Mouse (Mus musculus) cerebellum, postnatal 4 days (tissue): ENCODE measurements around the gene Canx.
A peak's percentile ranks its signal among the peaks of the same experiment; 100 is the strongest.

Source experiments
- DNase-seq, 2 experiments: peaks; one replicate each; pipeline ENCODE4 v3.0.0; 2022; ENCODE audit warnings: low spot score in 2 of 2, mixed read lengths in 1 of 2

Gene Canx

GRCm38 (mm10) chr11:50275568-50276151 is 49.8 kb downstream of the Canx start:
- no peak for DNase-seq

DNA sequence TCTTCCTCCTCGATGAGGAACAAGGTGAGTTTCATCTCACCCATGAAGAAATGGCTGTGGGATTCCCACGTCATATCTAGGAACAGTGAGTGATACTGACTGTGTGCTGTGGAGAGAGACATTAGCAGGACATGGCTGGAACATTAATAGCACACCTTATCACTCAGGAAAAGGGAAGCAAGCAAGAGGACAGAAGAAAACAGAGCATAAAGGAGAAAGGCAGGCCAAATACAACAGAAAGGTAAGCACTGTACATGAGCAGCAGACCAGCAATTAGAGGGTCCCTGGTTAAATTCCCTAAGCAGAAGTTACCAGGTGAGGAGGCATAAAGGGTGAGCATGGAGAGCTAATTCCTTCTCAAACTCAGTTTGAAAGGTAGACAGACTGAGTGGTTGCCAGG is 50.4 kb downstream of the Canx start:
- DNase-seq: no peak

DNA sequence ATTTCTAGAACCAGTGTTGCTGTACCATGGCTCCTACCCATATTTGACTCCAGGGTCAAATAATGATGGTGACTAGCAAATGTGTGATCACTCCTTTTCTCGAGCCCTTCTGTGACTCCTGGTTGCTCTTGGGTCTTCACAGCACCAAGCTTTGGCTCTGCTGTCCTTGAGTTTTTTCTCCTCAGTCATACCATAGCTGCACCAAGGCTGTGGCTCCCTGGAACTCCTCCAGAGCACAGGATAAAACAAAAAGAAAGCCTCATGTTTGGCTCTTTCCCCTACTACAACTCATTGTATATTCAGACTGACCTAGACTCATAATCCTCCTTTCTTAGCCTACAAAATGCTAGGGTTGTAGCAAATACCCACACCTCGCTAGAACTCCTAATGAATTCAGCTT is 52.7 kb downstream of the Canx start:
- no peak for DNase-seq

DNA sequence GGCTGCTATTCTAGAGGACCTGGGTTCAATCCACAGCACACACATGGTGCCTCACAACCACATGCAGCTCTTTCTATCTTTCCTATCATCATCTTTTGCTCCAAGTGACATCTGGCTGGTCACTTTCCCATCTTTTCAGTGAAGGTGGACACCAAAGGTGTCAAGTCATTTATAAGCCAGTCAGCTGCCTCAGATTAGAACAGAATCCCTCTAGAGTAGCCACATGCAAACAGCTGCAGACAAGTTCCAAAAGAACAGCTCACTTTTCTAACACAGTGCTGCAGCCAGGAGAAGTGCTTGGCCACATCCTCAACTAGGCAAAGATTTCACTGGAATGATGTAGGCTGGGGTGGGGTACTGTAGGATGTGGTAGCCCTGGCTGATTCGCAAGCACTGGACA is 55.6 kb downstream of the Canx start:
- no peak for DNase-seq

DNA sequence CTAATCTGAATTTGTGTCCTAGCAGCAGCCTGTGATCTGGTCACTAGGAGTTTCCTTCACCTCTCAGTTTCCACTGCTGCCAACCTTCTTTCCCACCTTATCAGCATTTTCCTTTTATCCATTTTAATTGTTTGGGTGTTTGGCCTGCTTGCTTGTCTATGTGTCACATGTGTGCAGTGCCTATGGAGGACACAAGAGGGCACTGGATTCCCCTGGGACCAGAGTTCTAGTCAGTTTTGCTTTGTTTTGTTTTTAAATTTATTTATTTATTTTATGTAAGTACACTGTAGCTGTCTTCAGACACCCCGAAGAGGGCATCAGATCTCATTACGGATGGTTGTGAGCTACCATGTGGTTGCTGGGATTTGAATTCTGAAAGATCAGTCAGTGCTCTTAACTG is 56.3 kb downstream of the Canx start:
- no peak for DNase-seq

GRCm38 (mm10) chr11:50266997-50267396 is 58.5 kb downstream of the Canx start:
- DNase-seq: no peak

GRCm38 (mm10) chr11:50265931-50266330 is 59.5 kb downstream of the Canx start:
- peak in 1 of 2 experiments; percentile 27 for DNase-seq

DNA sequence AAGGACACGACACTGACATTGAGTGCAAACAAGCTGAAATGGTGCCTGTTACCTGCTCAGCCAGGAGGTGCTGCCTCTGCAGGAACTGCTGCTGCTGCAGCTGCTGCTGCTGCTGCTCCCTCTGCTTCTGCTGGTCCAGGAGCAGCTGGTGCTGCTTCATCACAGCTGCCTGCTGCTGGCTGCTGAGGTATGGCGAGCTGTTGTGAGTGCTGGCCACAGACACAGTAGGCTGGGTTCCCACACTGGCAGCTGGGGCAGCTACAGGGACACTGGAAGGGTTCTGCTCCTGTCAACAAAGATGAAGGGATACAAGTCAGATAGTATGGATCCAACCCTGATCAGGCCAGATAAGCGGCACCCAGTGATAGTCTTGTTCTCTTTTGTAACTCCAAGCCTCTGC is 62.3 kb downstream of the Canx start:
- no peak for DNase-seq

- no peak for DNase-seq
Measured at GRCm38 (mm10) chr11:50262020-50262419, 63.5 kb downstream of the Canx start.

GRCm38 (mm10) chr11:50258310-50258709 is 67.2 kb downstream of the Canx start:
- no peak for DNase-seq

GRCm38 (mm10) chr11:50256615-50257014 is 68.9 kb downstream of the Canx start:
- DNase-seq: no peak

DNA sequence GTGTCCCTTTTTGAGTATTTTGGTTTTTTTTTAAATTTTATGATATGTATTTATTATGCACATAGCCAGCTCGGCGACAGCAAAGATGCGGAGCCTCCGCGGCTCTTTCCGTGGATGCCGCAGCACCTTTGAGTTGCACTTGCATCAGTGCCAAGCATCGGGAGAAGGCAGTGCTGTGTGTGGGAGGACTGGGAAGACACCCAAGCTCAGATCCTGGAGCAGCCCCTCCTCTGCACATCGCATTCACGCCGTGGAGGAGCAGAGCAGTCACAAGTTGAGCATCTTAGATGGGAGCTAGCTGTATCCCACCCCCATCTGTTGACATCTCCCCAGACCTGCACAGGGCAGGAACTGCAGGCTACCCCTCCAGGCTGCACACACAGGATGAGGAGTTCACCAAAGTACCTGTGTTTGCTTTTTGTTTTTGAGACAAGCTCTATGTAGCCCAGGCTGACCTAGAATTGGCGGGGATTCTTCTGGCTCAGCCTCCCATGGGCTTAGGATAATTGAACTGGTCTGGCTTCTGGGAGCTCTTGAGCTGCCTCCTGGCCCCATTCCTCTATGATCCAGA is 71.4 kb downstream of the Canx start:
- no peak for DNase-seq

GRCm38 (mm10) chr11:50253393-50253792 is 72.1 kb downstream of the Canx start:
- DNase-seq: no peak

GRCm38 (mm10) chr11:50252684-50253265 is 72.7 kb downstream of the Canx start:
- no peak for DNase-seq

- no peak for DNase-seq
Measured at GRCm38 (mm10) chr11:50252166-50252565, 73.3 kb downstream of the Canx start.

- DNase-seq: no peak
Measured at GRCm38 (mm10) chr11:50248473-50249171, 76.9 kb downstream of the Canx start.

DNA sequence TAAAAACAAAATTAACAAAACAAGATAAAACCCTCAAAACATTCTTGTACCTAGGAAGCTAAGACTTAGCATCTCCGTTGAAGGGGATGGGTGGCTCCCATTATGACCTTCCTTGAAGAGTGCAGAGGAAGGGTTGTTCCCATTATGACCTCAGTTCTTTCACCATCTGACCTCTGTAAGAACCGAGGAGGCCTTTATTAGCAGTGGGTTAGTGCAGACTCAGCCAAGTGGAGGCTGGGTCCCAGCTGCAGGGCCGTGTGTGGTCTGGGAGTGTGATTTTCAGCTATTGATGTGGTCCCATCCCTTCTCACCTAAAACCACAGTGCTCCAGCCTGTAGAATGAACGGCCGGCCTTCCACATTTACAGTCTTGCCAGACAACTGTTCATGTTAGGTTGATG is 80.2 kb downstream of the Canx start:
- DNase-seq: no peak
